8 mouse cellular contexts compared by ENCODE assay signal in genomic region chr4:108781596-108781995, GRCm38 (mm10). TPM values are rescaled to one million over a fixed set of nuclear protein-coding genes. Genes with fewer than 3 reads are reported as not detected.
DNase-seq lines count a peak whose midpoint lies in the region; ATAC-seq lines count a peak whose summit lies in the region.

No protein-coding gene starts in this region.

- ATAC-seq in frontal cortex, adult (ENCODE audit: low TSS enrichment) = peak; percentile 15; the same call in 1 of the 2 replicates
- ATAC-seq in midbrain, embryonic 11.5 days (ENCODE audit: low FRiP score) = no peak
- no peak for ATAC-seq in intestine, embryonic 15.5 days
- ATAC-seq in stomach, embryonic 16.5 days (ENCODE audit: insufficient read depth, low FRiP score) = no peak

- 46% methylated on average over 3 of the region's 3 CpGs for WGBS in midbrain, embryonic 10.5 days
- 56% methylated on average over 3 of the region's 3 CpGs for WGBS in midbrain, embryonic 11.5 days
- whole genome bisulfite sequencing in intestine, embryonic 15.5 days = 51% methylated on average over 3 of the region's 3 CpGs
- 67% methylated on average over 3 of the region's 3 CpGs for WGBS in stomach, embryonic 16.5 days

- H3K36me3 ChIP-seq in midbrain, embryonic 10.5 days = no peaks in the 10 kb centered on the region
- H3K36me3 ChIP-seq in midbrain, embryonic 11.5 days (ENCODE audit: control insufficient read depth, insufficient read depth, low read length) = no peaks in the 10 kb centered on the region
- no peaks in the 10 kb centered on the region for H3K36me3 ChIP-seq in intestine, embryonic 15.5 days
- no peaks in the 10 kb centered on the region for H3K36me3 ChIP-seq in stomach, embryonic 16.5 days (ENCODE audit: control insufficient read depth, insufficient read depth, low read length)

- no peak overlapping the region for H3K27ac ChIP-seq in midbrain, embryonic 10.5 days (replicated peaks)
- no peak overlapping the region for H3K27ac ChIP-seq in midbrain, embryonic 11.5 days (ENCODE audit: low read depth, low read length)
- H3K27ac ChIP-seq in intestine, embryonic 15.5 days = no peak overlapping the region
- no peak overlapping the region for H3K27ac ChIP-seq in stomach, embryonic 16.5 days (ENCODE audit: low read length)

- H3K4me2 ChIP-seq in midbrain, embryonic 11.5 days = no peak overlapping the region; the same call in 1 of the 2 replicates
- H3K4me2 ChIP-seq in intestine, embryonic 15.5 days (replicated peaks) = peak overlapping the region; percentile 75; the same call in 1 of the 2 replicates
- H3K4me2 ChIP-seq in stomach, embryonic 16.5 days (ENCODE audit: low read depth, low read length) = peak overlapping the region; percentile 74

- H3K27me3 ChIP-seq in midbrain, embryonic 10.5 days (ENCODE audit: low read depth, poor library complexity, severe bottlenecking) = peaks cover 16% of the 10 kb centered on the region
- no peaks in the 10 kb centered on the region for H3K27me3 ChIP-seq in midbrain, embryonic 11.5 days (ENCODE audit: control insufficient read depth, insufficient read depth, low read length)
- no peaks in the 10 kb centered on the region for H3K27me3 ChIP-seq in intestine, embryonic 15.5 days (replicated peaks)
- H3K27me3 ChIP-seq in stomach, embryonic 16.5 days (ENCODE audit: control insufficient read depth, insufficient read depth, low read length) = no peaks in the 10 kb centered on the region

- H3K9ac ChIP-seq in midbrain, embryonic 11.5 days (ENCODE audit: low read length) = no peak overlapping the region
- H3K9ac ChIP-seq in intestine, embryonic 15.5 days = no peak overlapping the region
- H3K9ac ChIP-seq in stomach, embryonic 16.5 days (ENCODE audit: low read length) = no peak overlapping the region

- peak overlapping the region; percentile 95; the same call in 1 of the 2 replicates for H3K4me3 ChIP-seq in midbrain, embryonic 10.5 days
- H3K4me3 ChIP-seq in midbrain, embryonic 11.5 days (ENCODE audit: low read depth, low read length) = no peak overlapping the region
- H3K4me3 ChIP-seq in intestine, embryonic 15.5 days (replicated peaks) = no peak overlapping the region
- no peak overlapping the region for H3K4me3 ChIP-seq in stomach, embryonic 16.5 days (replicated peaks; ENCODE audit: low read length)

- no peak for DNase-seq in frontal cortex, postnatal 14 days (ENCODE audit: low spot score in 2 of 2)
- DNase-seq in midbrain, embryonic 10.5 days (ENCODE audit: low spot score) = no peak
- no peak for DNase-seq in midbrain, embryonic 11.5 days (ENCODE audit: low spot score, missing footprints)
- DNase-seq in spleen, adult 18-20 months = no peak
- no peak for DNase-seq in urinary bladder, postnatal 10 days (ENCODE audit: low spot score)

- H3K9me3 ChIP-seq in midbrain, embryonic 10.5 days (replicated peaks) = no peaks in the 10 kb centered on the region
- no peaks in the 10 kb centered on the region for H3K9me3 ChIP-seq in midbrain, embryonic 11.5 days (ENCODE audit: control insufficient read depth, low read length)
- no peaks in the 10 kb centered on the region for H3K9me3 ChIP-seq in intestine, embryonic 15.5 days
- H3K9me3 ChIP-seq in stomach, embryonic 16.5 days (replicated peaks; ENCODE audit: control insufficient read depth, low read length) = no peaks in the 10 kb centered on the region

- H3K4me1 ChIP-seq in midbrain, embryonic 10.5 days = peaks cover 38% of the 10 kb centered on the region
- H3K4me1 ChIP-seq in midbrain, embryonic 11.5 days (ENCODE audit: control insufficient read depth, insufficient read depth, low read length) = 0 out of 2 replicates have a peak, but pooled peaks cover 4% of the 10 kb centered on the region
- no peaks in the 10 kb centered on the region for H3K4me1 ChIP-seq in intestine, embryonic 15.5 days (replicated peaks)
- H3K4me1 ChIP-seq in stomach, embryonic 16.5 days (ENCODE audit: control insufficient read depth, insufficient read depth, low read length) = 0 out of 2 replicates have a peak, but pooled peaks cover 4% of the 10 kb centered on the region

RNA-seq across cellular contexts. Expression of gene Zfyve9, which starts 1.0 kb away (rescaled TPM):
- polyA plus RNA-seq in midbrain, embryonic 10.5 days (2016; fragmentation: Nextera tagmentation; extraction: Ambion mirVana) = 3.9 and 4.5 TPM in 2 replicates
- 3.6 and 3.9 TPM in 2 replicates for polyA plus RNA-seq in midbrain, embryonic 11.5 days (2014; fragmentation: Nextera tagmentation; extraction: Ambion mirVana)
- 4.4 and 5.2 TPM in 2 replicates for polyA plus RNA-seq in intestine, embryonic 15.5 days (2015; fragmentation: Nextera tagmentation; extraction: Ambion mirVana)
- 2.3 and 2.5 TPM in 2 replicates for polyA plus RNA-seq in stomach, embryonic 16.5 days (2015; fragmentation: Nextera tagmentation; extraction: Ambion mirVana)

RNA-seq across cellular contexts. Expression of gene Btf3l4, which starts 51.8 kb away (rescaled TPM):
- polyA plus RNA-seq in midbrain, embryonic 10.5 days (2016; fragmentation: Nextera tagmentation; extraction: Ambion mirVana) = 213 and 242 TPM in 2 replicates
- polyA plus RNA-seq in midbrain, embryonic 11.5 days (2014; fragmentation: Nextera tagmentation; extraction: Ambion mirVana) = 284 and 311 TPM in 2 replicates
- 136 TPM in 2 replicates for polyA plus RNA-seq in intestine, embryonic 15.5 days (2015; fragmentation: Nextera tagmentation; extraction: Ambion mirVana)
- polyA plus RNA-seq in stomach, embryonic 16.5 days (2015; fragmentation: Nextera tagmentation; extraction: Ambion mirVana) = 109 and 130 TPM in 2 replicates

RNA-seq across cellular contexts. Expression of gene Txndc12, which starts 52.8 kb away (rescaled TPM):
- 93.5 and 102 TPM in 2 replicates for polyA plus RNA-seq in midbrain, embryonic 10.5 days (2016; fragmentation: Nextera tagmentation; extraction: Ambion mirVana)
- polyA plus RNA-seq in midbrain, embryonic 11.5 days (2014; fragmentation: Nextera tagmentation; extraction: Ambion mirVana) = 112 and 113 TPM in 2 replicates
- 88.7 and 102 TPM in 2 replicates for polyA plus RNA-seq in intestine, embryonic 15.5 days (2015; fragmentation: Nextera tagmentation; extraction: Ambion mirVana)
- 92.4 and 104 TPM in 2 replicates for polyA plus RNA-seq in stomach, embryonic 16.5 days (2015; fragmentation: Nextera tagmentation; extraction: Ambion mirVana)
